Mouse (Mus musculus): Measurements from ENCODE around the gene Ube2dnl1.

Ube2dnl1 gene

GRCm38 (mm10) chrX:114904712-114905111, at the start of gene Ube2dnl1:
Ube2dnl1 (plus strand) TSS chrX:114905012.
- DNase-seq: no peak

DNA sequence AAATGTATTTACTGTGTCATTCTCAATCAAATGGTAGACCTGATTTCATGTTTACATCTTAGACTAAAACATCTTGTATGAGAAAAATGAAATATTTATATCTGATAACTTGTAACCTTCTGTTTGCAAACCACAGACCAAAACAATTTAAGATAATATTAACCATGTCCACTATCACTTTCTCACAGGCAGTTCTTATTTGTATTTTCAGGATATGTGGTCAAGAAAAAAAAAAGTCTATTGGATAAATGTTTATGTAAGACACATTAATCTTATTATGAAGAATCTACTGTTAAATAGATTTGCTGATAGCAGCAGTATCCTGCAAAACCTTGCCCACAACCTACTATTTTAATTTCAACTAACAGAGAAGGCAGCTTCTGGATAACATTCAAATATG, 9.3 kb upstream of the Ube2dnl1 start:
- DNase-seq: no peak

GRCm38 (mm10) chrX:114897506-114897905, 7.3 kb upstream of the Ube2dnl1 start:
- no peak for DNase-seq

GRCm38 (mm10) chrX:114903391-114903790, 1.4 kb upstream of the Ube2dnl1 start:
- no peak for DNase-seq

GRCm38 (mm10) chrX:114907282-114907681, 2.5 kb downstream of the Ube2dnl1 start, which contains the start of gene Ube2dnl2:
Ube2dnl2 (plus strand) TSS chrX:114907582.
- no peak for DNase-seq

GRCm38 (mm10) chrX:114955066-114955465, 50.3 kb downstream of the Ube2dnl1 start:
- DNase-seq: no peak

All from right cerebral cortex, postnatal 4 days (tissue).